13 mouse cellular contexts compared by ENCODE assay signal in the genomic region with DNA sequence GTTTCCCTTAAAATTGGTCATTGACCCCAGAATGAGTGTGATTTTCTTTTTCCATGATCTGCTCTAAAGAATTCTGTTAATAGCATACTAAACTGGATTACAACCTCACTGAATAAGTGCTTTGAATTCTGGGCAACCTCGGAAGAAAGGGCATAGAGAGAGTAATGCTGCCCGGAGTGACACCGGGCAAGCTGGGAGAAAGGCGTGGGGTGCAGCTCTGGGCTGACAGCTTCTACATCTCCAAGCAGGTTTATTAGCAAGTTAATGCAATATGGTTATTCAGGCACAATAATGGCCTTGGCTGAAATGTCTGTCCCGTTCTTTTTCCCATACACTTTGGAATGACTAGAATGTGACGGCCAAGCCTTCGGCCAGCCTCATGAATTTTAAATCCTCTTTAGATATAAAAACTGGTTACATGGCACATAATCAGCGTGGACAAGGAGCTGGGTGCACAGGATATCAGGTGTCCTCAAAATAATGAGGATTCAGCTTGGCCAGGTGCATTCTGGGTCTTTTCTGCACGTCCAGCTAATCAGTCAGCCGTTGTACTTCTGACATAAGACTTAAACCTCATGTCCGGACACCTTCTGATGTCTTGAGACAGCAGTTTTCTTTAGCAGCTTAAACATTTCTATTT.
A peak's percentile ranks its signal among the peaks of the same experiment; 100 is the strongest.
DNase-seq lines count a peak whose midpoint lies in the region; ATAC-seq and TF ChIP-seq lines count a peak whose summit lies in the region.
"Had no signal": no experiment of that assay in that cellular context is flagged by ENCODE, and none has a peak within 500 bp of the region (broad histone marks: within the 10 kb centered on the region; RNA-seq: fewer than 3 reads in every experiment).

No protein-coding gene starts in this region.

- intact Hi-C loops in left cerebral cortex, postnatal 10 days (cut with DNase I), result no loop called here

- H3K27ac ChIP-seq in midbrain, embryonic 10.5 days (replicated peaks), result no peak overlapping the region
- no peak overlapping the region for H3K27ac ChIP-seq in midbrain, postnatal 0 days (ENCODE audit: low read depth, low read length)
- no peak overlapping the region for H3K27ac ChIP-seq in forebrain, embryonic 16.5 days (ENCODE audit: low read length)
- H3K27ac ChIP-seq in neural tube, embryonic 14.5 days (ENCODE audit: low read depth, low read length), result no peak overlapping the region
- H3K27ac ChIP-seq: limb, embryonic 10.5 days had no signal

- TF ChIP-seq CTCF in midbrain, postnatal 0 days (IDR thresholded peaks at IDR 0.05), result no peak

- peaks cover 82% of the 10 kb centered on the region for H3K27me3 ChIP-seq in midbrain, embryonic 10.5 days (ENCODE audit: low read depth, poor library complexity, severe bottlenecking)
- no peaks in the 10 kb centered on the region for H3K27me3 ChIP-seq in midbrain, postnatal 0 days (ENCODE audit: insufficient read depth, low read length)
- 0 out of 2 replicates have a peak, but pooled peaks cover 3% of the 10 kb centered on the region for H3K27me3 ChIP-seq in forebrain, embryonic 16.5 days (replicated peaks; ENCODE audit: control insufficient read depth, insufficient read depth, low read length)
- H3K27me3 ChIP-seq in neural tube, embryonic 14.5 days (ENCODE audit: control insufficient read depth, insufficient read depth, low read length), result no peaks in the 10 kb centered on the region

- H3K36me3 ChIP-seq in midbrain, embryonic 10.5 days, result no peaks in the 10 kb centered on the region
- H3K36me3 ChIP-seq in midbrain, postnatal 0 days (ENCODE audit: insufficient read depth, low read length), result no peaks in the 10 kb centered on the region
- no peaks in the 10 kb centered on the region for H3K36me3 ChIP-seq in forebrain, embryonic 16.5 days (ENCODE audit: control insufficient read depth, insufficient read depth)
- H3K36me3 ChIP-seq in neural tube, embryonic 14.5 days (ENCODE audit: control insufficient read depth, insufficient read depth, low read length), result no peaks in the 10 kb centered on the region
- H3K36me3 ChIP-seq: limb, embryonic 10.5 days had no signal

- H3K4me1 ChIP-seq in midbrain, embryonic 10.5 days, result peaks cover 43% of the 10 kb centered on the region
- no peaks in the 10 kb centered on the region; the same call in 1 of the 2 replicates for H3K4me1 ChIP-seq in midbrain, postnatal 0 days (ENCODE audit: insufficient read depth, low read length)
- peaks cover 25% of the 10 kb centered on the region for H3K4me1 ChIP-seq in forebrain, embryonic 16.5 days (replicated peaks; ENCODE audit: control insufficient read depth, insufficient read depth, low read length)
- peaks cover 17% of the 10 kb centered on the region; the same call in 1 of the 2 replicates for H3K4me1 ChIP-seq in neural tube, embryonic 14.5 days (ENCODE audit: control insufficient read depth, insufficient read depth, low read length)

- 37% methylated on average over 11 of the region's 11 CpGs for WGBS in midbrain, embryonic 10.5 days
- 26% methylated on average over 11 of the region's 11 CpGs for WGBS in midbrain, postnatal 0 days
- 10% methylated on average over 11 of the region's 11 CpGs for WGBS in forebrain, embryonic 16.5 days
- WGBS in neural tube, embryonic 14.5 days, result 26% methylated on average over 11 of the region's 11 CpGs

- no peak overlapping the region for H3K9ac ChIP-seq in midbrain, postnatal 0 days (replicated peaks; ENCODE audit: low read length, poor library complexity, severe bottlenecking)
- no peak overlapping the region for H3K9ac ChIP-seq in forebrain, embryonic 16.5 days (replicated peaks; ENCODE audit: low read depth, low read length)
- no peak overlapping the region for H3K9ac ChIP-seq in neural tube, embryonic 14.5 days (replicated peaks; ENCODE audit: low read depth, low read length)
- H3K9ac ChIP-seq: liver, postnatal 0 days had no signal

- no peaks in the 10 kb centered on the region for H3K9me3 ChIP-seq in midbrain, embryonic 10.5 days (replicated peaks)
- H3K9me3 ChIP-seq in midbrain, postnatal 0 days (ENCODE audit: low read length), result no peaks in the 10 kb centered on the region
- no peaks in the 10 kb centered on the region for H3K9me3 ChIP-seq in forebrain, embryonic 16.5 days (ENCODE audit: control insufficient read depth, low read length)
- H3K9me3 ChIP-seq in neural tube, embryonic 14.5 days (ENCODE audit: control insufficient read depth, low read length), result no peaks in the 10 kb centered on the region
- H3K9me3 ChIP-seq: limb, embryonic 10.5 days had no signal

- peak; percentile 47 for DNase-seq in midbrain, embryonic 10.5 days (ENCODE audit: low spot score)
- no peak for DNase-seq in midbrain, postnatal 0 days (ENCODE audit: low spot score)
- peak; percentile 48 for DNase-seq in kidney, postnatal 10 days
- no peak for DNase-seq in layer of hippocampus, postnatal 36 days
- no peak for DNase-seq in left cerebral cortex, postnatal 10 days (ENCODE audit: extremely low spot score in 1 of 2, low spot score in 2 of 2)
- DNase-seq: adrenal gland, postnatal 25 days; liver, postnatal 0 days; right cerebral cortex, postnatal 4 days; thymus, postnatal 25 days had no signal

- no peak overlapping the region for H3K4me3 ChIP-seq in midbrain, embryonic 10.5 days
- no peak overlapping the region for H3K4me3 ChIP-seq in midbrain, postnatal 0 days (ENCODE audit: low read depth, low read length)
- H3K4me3 ChIP-seq in forebrain, embryonic 16.5 days (replicated peaks; ENCODE audit: low read length), result no peak overlapping the region
- H3K4me3 ChIP-seq in neural tube, embryonic 14.5 days (ENCODE audit: low read depth, low read length), result no peak overlapping the region
- H3K4me3 ChIP-seq: limb, embryonic 10.5 days had no signal

- H3K4me2 ChIP-seq in midbrain, postnatal 0 days (ENCODE audit: low read depth, low read length, poor library complexity, severe bottlenecking), result no peak overlapping the region
- no peak overlapping the region; the same call in 1 of the 2 replicates for H3K4me2 ChIP-seq in forebrain, embryonic 16.5 days (ENCODE audit: low read length)
- no peak overlapping the region for H3K4me2 ChIP-seq in neural tube, embryonic 14.5 days (ENCODE audit: low read depth, low read length)

- ATAC-seq in midbrain, postnatal 0 days (ENCODE audit: low FRiP score), result no peak
- ATAC-seq in forebrain, embryonic 16.5 days, result peak; percentile 88
- 0 out of 2 replicates have a peak, but pooled peaks have one; percentile 10 for ATAC-seq in neural tube, embryonic 14.5 days (ENCODE audit: low read depth)
- ATAC-seq: CD4-positive, CD25-positive, alpha-beta regulatory T cell, adult 4 months; liver, postnatal 0 days had no signal

Comparison
In these comparisons a context has a peak if more than half of its experiments do, and no peak if none do; other contexts are left out.
1. DNase-seq: peak in midbrain, embryonic 10.5 days (single experiment) and kidney, postnatal 10 days (single experiment); none in midbrain, postnatal 0 days (single experiment), layer of hippocampus, postnatal 36 days (0 of 2) and left cerebral cortex, postnatal 10 days (0 of 2).